Mouse (Mus musculus): ENCODE measurements around the gene Gab1. TPM values are rescaled to one million over a fixed set of nuclear protein-coding genes. Genes with fewer than 3 reads are reported as not detected.

Gene Gab1
- total RNA-seq, 2 experiments from 2014 or later: 41.2 to 51.1 TPM

- intact Hi-C loops (cut with DNase I): loop anchor here (5.0 kb wide), 2 partner anchors 33 to 123 kb away; no protein-coding TSS in a partner anchor
- DNase-seq: no peak
Observed at GRCm38 (mm10) chr8:80875537-80875936, 4.8 kb downstream of the Gab1 start.

GRCm38 (mm10) chr8:80873723-80874427 is 6.4 kb downstream of the Gab1 start:
- intact Hi-C loops (cut with DNase I): no loop called here
- DNase-seq: no peak

- intact Hi-C loops (cut with DNase I): no loop called here
- DNase-seq: no peak
Observed at GRCm38 (mm10) chr8:80872688-80873087, 7.6 kb downstream of the Gab1 start.

- intact Hi-C loops (cut with DNase I): no loop called here
- no peak for DNase-seq
Observed at GRCm38 (mm10) chr8:80871400-80871799, 8.9 kb downstream of the Gab1 start.

GRCm38 (mm10) chr8:80870535-80871204 is 9.6 kb downstream of the Gab1 start:
- DNase-seq: no peak
- intact Hi-C loops (cut with DNase I): no loop called here

GRCm38 (mm10) chr8:80869881-80870328 is 10.4 kb downstream of the Gab1 start:
- DNase-seq: peak in 1 of 2 experiments; percentile 63
- intact Hi-C loops (cut with DNase I): loop anchor here (5.0 kb wide), 1 partner anchor 53 kb away; no protein-coding TSS in a partner anchor

GRCm38 (mm10) chr8:80868801-80869323 is 11.5 kb downstream of the Gab1 start:
- DNase-seq: peak; percentile 51 to 62
- intact Hi-C loops (cut with DNase I): loop anchor here (5.0 kb wide), 1 partner anchor 52 kb away; no protein-coding TSS in a partner anchor

GRCm38 (mm10) chr8:80868006-80868702 is 12.2 kb downstream of the Gab1 start:
- intact Hi-C loops (cut with DNase I): loop anchor here (5.0 kb wide), 1 partner anchor 51 kb away; no protein-coding TSS in a partner anchor
- no peak for DNase-seq

GRCm38 (mm10) chr8:80867598-80867997 is 12.7 kb downstream of the Gab1 start:
- intact Hi-C loops (cut with DNase I): loop anchor here (5.0 kb wide), 1 partner anchor 50 kb away; no protein-coding TSS in a partner anchor
- DNase-seq: peak; percentile 74 to 76

- DNase-seq: peak in 1 of 2 experiments; percentile 47
- intact Hi-C loops (cut with DNase I): loop anchor here (5.0 kb wide), 1 partner anchor 48 kb away; no protein-coding TSS in a partner anchor
Observed at GRCm38 (mm10) chr8:80865181-80865784, 15.0 kb downstream of the Gab1 start.

- intact Hi-C loops (cut with DNase I): no loop called here
Observed at GRCm38 (mm10) chr8:80863393-80863792, 16.9 kb downstream of the Gab1 start.

GRCm38 (mm10) chr8:80859180-80859775 is 21.0 kb downstream of the Gab1 start:
- intact Hi-C loops (cut with DNase I): no loop called here

More at GRCm38 (mm10) chr8:80863393-80863792, 16.9 kb downstream of the Gab1 start:
- peak in 1 of 2 experiments; percentile 42 for DNase-seq

GRCm38 (mm10) chr8:80857851-80858367 is 22.4 kb downstream of the Gab1 start:
- no peak for DNase-seq
- intact Hi-C loops (cut with DNase I): no loop called here

More at GRCm38 (mm10) chr8:80859180-80859775, 21.0 kb downstream of the Gab1 start:
- no peak for DNase-seq

GRCm38 (mm10) chr8:80857128-80857527 is 23.2 kb downstream of the Gab1 start:
- DNase-seq: no peak
- intact Hi-C loops (cut with DNase I): no loop called here

GRCm38 (mm10) chr8:80856606-80857005 is 23.7 kb downstream of the Gab1 start:
- intact Hi-C loops (cut with DNase I): no loop called here

GRCm38 (mm10) chr8:80853622-80854021 is 26.7 kb downstream of the Gab1 start:
- intact Hi-C loops (cut with DNase I): no loop called here
- peak in 1 of 2 experiments; percentile 52 for DNase-seq

More at GRCm38 (mm10) chr8:80856606-80857005, 23.7 kb downstream of the Gab1 start:
- peak; percentile 63 to 75 for DNase-seq

- DNase-seq: no peak
- intact Hi-C loops (cut with DNase I): no loop called here
Observed at GRCm38 (mm10) chr8:80853208-80853607, 27.1 kb downstream of the Gab1 start.

GRCm38 (mm10) chr8:80852412-80853165 is 27.7 kb downstream of the Gab1 start:
- DNase-seq: no peak
- intact Hi-C loops (cut with DNase I): no loop called here

- no peak for DNase-seq
- intact Hi-C loops (cut with DNase I): no loop called here
Observed at GRCm38 (mm10) chr8:80851648-80852047, 28.7 kb downstream of the Gab1 start.
